Mouse (Mus musculus): Measurements from ENCODE around the gene Slc35b2. TPM values are rescaled to one million over a fixed set of nuclear protein-coding genes. Genes with fewer than 3 reads are reported as not detected.

Slc35b2 gene
- polyA plus RNA-seq (2011; ENCODE audit: insufficient read depth, insufficient read length, low replicate concordance, missing spikeins), result 14.7 and 22.7 TPM in 2 replicates

DNA sequence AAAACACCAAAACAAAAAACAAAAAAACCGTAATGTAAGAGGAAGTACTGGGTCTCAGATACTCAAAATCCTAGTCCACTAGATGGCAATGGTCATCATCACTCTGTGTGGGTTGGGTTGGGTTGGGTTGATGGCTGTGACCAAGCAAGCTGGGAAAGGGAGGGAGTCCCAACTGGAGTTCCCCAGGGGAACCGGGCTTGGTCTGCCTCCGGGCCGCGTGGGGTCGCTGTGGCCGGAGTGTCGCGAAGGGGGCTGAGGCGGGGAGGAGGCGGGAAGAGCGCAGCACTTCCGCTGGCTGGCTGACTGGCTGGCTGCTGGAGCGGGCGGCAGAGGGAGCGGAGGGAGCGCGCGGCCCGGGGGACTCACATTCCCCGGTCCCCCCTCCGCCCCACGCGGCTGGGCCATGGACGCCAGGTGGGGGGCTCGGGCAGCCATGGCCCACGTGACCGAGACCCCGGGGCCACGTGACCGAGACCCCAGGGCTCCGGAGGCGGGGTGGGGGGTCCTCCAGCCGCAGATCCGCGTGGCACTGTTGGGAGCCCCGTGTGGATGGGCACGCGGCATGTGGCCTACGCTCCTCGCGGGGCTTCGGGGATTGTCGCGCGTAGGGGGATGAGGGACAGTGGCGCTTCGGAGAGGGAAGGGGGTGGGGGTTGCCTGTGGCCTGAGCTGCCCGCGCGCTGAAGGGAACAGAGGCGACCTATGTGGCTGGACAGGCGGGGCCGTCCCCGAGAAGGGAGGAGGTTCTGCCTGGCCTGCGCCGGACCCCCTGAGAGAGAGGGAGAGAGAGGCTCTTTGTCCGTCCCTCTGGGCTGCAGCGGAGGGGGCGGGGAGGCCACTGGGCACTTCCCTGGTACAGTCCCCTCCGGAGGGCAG, at the start of gene Slc35b2:
Slc35b2 (plus strand) TSS at position 220 of the 876 bp plus-strand sequence.
- Histone ChIP-seq H3K4me1 (ENCODE audit: control insufficient read depth, insufficient read depth, low read length) (no peaks in the 10 kb centered on the region; the same call in 1 of the 2 replicates), H3K4me3 (replicated peaks; ENCODE audit: control insufficient read depth, low read depth, low read length) (peak within 1 kb of the TSS; percentile 85), H3K27ac (ENCODE audit: control insufficient read depth, insufficient read depth, low read depth, low read length, poor library complexity) (peak within 1 kb of the TSS; percentile 78)
- TF ChIP-seq POLR2A (IDR thresholded peaks at IDR 0.05; ENCODE audit: borderline replicate concordance, control insufficient read depth, low read depth, low read length) (peak; percentile 76), CTCF (IDR thresholded peaks at IDR 0.05; ENCODE audit: control insufficient read depth, insufficient read depth, low read length) (peak; percentile 74)
- 1% methylated on average over 60 of the region's 61 CpGs for WGBS

DNA sequence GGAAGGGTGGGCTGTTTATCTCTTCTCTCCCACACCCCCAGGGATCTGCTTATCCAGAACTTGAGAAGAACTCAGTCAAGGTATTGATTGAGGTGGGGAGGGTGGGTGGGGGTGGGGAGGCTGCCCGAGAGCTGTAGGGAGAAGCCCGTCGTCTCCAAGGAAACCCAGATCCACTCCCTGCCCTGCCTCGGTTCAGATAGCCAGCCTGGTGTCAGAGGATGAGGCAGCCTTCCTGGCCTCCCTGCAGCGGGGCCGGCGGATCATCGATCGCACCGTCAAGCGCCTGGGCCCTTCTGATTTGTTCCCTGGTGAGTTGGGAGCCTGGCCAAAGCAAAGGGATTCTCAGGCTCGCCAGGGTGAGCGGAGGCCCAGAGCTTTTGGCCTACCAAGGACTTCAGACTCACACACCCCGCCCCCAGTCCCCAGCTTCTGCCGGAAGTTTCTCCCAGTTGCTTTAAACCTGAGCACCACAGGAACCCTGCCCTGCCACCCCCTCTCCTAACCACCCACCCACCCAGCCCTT, 48.4 kb upstream of the Slc35b2 start:
- Histone ChIP-seq H3K4me1 (ENCODE audit: control insufficient read depth, insufficient read depth, low read length) (no peaks in the 10 kb centered on the region), H3K27ac (ENCODE audit: control insufficient read depth, insufficient read depth, low read depth, low read length, poor library complexity) (no peak overlapping the region), H3K4me3 (replicated peaks; ENCODE audit: control insufficient read depth, low read depth, low read length) (no peak overlapping the region)
- 88% methylated on average over 15 of the region's 15 CpGs for WGBS
- TF ChIP-seq POLR2A (IDR thresholded peaks at IDR 0.05; ENCODE audit: borderline replicate concordance, control insufficient read depth, low read depth, low read length) (no peak), CTCF (IDR thresholded peaks at IDR 0.05; ENCODE audit: control insufficient read depth, insufficient read depth, low read length) (no peak)

DNA sequence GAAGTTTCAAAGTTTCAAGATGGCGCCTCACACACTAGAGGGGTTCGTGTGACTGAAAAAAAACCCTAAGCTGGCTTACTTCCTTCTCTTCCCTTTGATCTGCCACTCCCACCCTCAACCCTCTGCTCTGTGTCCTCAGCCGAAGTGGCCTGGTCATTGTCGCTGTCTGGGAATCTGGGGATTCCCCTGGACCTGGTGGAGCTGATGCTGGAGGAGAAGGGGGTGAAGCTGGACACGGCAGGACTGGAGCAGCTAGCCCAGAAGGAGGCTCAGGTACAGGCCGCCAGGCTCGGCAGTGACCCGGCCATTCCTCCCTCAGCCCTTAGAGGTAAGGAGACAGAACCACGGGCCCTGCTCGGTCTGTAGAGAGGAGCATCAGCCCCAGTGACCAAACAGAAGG, 47.9 kb upstream of the Slc35b2 start:
- H3K27ac ChIP-seq (ENCODE audit: control insufficient read depth, insufficient read depth, low read depth, low read length, poor library complexity), result no peak overlapping the region
- no peak overlapping the region for H3K4me3 ChIP-seq (replicated peaks; ENCODE audit: control insufficient read depth, low read depth, low read length)
- no peak for TF ChIP-seq POLR2A (IDR thresholded peaks at IDR 0.05; ENCODE audit: borderline replicate concordance, control insufficient read depth, low read depth, low read length)
- no peak for TF ChIP-seq CTCF (IDR thresholded peaks at IDR 0.05; ENCODE audit: control insufficient read depth, insufficient read depth, low read length)
- WGBS, result 89% methylated on average over 10 of the region's 10 CpGs
- no peaks in the 10 kb centered on the region for H3K4me1 ChIP-seq (ENCODE audit: control insufficient read depth, insufficient read depth, low read length)

DNA sequence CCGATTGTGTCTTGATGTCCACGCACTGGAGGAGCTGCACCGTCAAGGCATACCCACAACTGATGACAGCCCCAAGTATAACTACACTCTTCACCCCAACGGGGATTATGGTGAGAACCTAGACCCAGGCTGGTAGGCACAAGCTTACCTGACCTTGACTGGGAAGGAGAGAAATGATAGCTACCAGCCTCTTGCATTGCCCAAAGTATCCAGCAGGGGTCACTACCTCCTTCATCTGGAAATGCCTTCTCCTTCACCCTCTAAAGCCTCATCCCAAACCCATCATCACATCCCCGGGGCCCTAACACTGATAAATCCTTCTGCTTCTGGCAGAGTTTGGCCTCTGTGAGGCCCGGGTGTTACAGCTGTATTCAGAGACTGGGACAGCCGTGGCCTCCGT, 47.2 kb upstream of the Slc35b2 start:
- TF ChIP-seq POLR2A (IDR thresholded peaks at IDR 0.05; ENCODE audit: borderline replicate concordance, control insufficient read depth, low read depth, low read length) (no peak), CTCF (IDR thresholded peaks at IDR 0.05; ENCODE audit: control insufficient read depth, insufficient read depth, low read length) (peak; percentile 61)
- WGBS, result 60% methylated on average over 8 of the region's 8 CpGs
- Histone ChIP-seq H3K4me1 (ENCODE audit: control insufficient read depth, insufficient read depth, low read length) (no peaks in the 10 kb centered on the region), H3K4me3 (replicated peaks; ENCODE audit: control insufficient read depth, low read depth, low read length) (no peak overlapping the region), H3K27ac (ENCODE audit: control insufficient read depth, insufficient read depth, low read depth, low read length, poor library complexity) (no peak overlapping the region)

DNA sequence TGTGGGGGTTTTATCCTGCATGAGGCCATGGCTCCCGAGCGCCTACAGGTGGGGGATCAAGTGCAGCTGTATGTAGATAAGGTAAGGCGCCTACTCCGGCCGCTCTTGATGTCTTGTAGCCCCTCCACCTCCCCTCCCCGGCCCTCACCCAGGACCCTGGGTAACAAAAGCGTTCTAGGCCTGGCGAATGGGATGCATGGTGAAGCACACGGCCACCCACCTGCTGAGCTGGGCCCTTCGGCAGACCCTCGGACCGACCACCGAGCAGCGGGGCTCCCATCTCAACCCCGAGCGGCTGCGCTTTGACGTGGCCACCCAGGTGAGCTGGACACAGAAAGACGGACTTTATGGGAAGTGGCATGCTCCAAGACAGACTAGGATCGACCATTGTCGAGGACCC, 46.5 kb upstream of the Slc35b2 start:
- Histone ChIP-seq H3K27ac (ENCODE audit: control insufficient read depth, insufficient read depth, low read depth, low read length, poor library complexity) (no peak overlapping the region), H3K4me3 (replicated peaks; ENCODE audit: control insufficient read depth, low read depth, low read length) (no peak overlapping the region), H3K4me1 (ENCODE audit: control insufficient read depth, insufficient read depth, low read length) (no peaks in the 10 kb centered on the region)
- 82% methylated on average over 21 of the region's 21 CpGs for WGBS
- TF ChIP-seq CTCF (IDR thresholded peaks at IDR 0.05; ENCODE audit: control insufficient read depth, insufficient read depth, low read length), result no peak
- no peak for TF ChIP-seq POLR2A (IDR thresholded peaks at IDR 0.05; ENCODE audit: borderline replicate concordance, control insufficient read depth, low read depth, low read length)

DNA sequence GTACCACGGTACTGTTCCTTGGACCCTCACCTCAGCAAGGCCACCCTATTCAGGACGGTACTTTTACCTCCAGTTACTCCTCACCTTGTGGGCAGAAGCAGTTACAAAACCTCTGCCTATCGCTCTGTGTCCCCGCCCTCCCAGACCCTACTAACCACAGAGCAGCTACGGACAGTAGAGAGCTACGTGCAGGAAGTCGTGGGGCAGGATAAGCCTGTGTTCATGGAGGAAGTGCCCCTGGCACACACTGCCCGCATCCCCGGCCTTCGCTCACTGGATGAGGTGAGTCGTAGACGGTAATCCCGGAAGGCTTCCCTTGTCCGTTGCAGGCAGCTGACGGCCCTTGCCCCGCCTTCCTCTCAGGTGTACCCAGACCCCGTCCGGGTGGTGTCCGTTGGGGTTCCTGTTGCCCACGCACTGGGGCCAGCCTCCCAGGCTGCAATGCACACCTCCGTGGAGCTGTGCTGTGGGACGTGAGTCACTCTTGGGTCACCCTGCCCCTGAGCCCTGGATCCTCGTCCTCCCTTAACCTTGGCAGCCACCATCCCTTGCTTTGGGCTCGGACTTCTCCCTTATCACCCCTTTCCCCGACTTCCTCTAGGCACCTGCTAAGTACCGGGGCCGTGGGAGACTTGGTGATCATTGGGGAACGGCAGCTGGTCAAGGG, 46.0 kb upstream of the Slc35b2 start:
- H3K4me1 ChIP-seq (ENCODE audit: control insufficient read depth, insufficient read depth, low read length), result no peaks in the 10 kb centered on the region
- TF ChIP-seq POLR2A (IDR thresholded peaks at IDR 0.05; ENCODE audit: borderline replicate concordance, control insufficient read depth, low read depth, low read length), result no peak; the same call in 1 of the 2 replicates
- no peak for TF ChIP-seq CTCF (IDR thresholded peaks at IDR 0.05; ENCODE audit: control insufficient read depth, insufficient read depth, low read length)
- H3K27ac ChIP-seq (ENCODE audit: control insufficient read depth, insufficient read depth, low read depth, low read length, poor library complexity), result no peak overlapping the region
- no peak overlapping the region for H3K4me3 ChIP-seq (replicated peaks; ENCODE audit: control insufficient read depth, low read depth, low read length)
- WGBS, result 48% methylated on average over 28 of the region's 28 CpGs

DNA sequence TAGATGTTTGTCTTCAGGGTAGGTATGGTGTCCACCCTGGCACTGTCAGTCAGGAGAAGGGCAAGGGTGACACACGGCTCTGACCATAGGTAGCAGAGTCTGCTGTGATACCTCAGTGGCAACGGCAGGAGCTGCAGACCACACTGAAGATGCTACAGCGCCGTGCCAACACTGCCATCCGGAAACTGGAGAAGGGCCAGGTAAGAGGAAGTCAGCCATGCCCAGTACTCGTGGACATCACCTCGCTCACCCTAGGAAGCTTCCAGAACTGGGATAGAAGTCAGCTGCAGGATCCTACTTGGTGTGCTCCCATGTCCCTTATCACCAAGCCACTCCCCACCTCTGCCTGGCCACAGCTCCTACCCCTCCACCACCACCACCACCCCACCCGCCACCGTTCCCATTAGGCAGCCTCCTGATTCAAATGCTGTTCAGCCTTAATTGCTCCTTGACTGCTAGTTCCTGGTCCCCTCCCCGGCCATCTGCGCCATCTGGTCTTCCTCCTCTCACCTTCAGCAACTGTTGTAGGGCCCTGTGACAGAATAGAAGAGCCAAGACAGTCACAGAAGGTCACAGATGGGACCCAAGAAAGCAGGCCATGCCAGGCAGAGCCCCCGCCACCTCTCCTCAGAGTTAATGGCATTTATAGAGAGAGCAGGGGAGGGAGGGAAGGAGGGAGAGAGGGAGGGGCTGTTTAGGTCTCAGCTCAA, 44.8 kb upstream of the Slc35b2 start:
- no peak for TF ChIP-seq POLR2A (IDR thresholded peaks at IDR 0.05; ENCODE audit: borderline replicate concordance, control insufficient read depth, low read depth, low read length)
- no peak for TF ChIP-seq CTCF (IDR thresholded peaks at IDR 0.05; ENCODE audit: control insufficient read depth, insufficient read depth, low read length)
- no peaks in the 10 kb centered on the region for H3K4me1 ChIP-seq (ENCODE audit: control insufficient read depth, insufficient read depth, low read length)
- no peak overlapping the region for H3K27ac ChIP-seq (ENCODE audit: control insufficient read depth, insufficient read depth, low read depth, low read length, poor library complexity)
- H3K4me3 ChIP-seq (replicated peaks; ENCODE audit: control insufficient read depth, low read depth, low read length), result no peak overlapping the region
- WGBS, result 84% methylated on average over 12 of the region's 12 CpGs
